Mouse (Mus musculus) adrenal gland, postnatal 14 days (tissue): ENCODE measurements around the gene D10Wsu102e. TPM values are rescaled to one million over a fixed set of nuclear protein-coding genes. Genes with fewer than 3 reads are reported as not detected.
A peak's percentile ranks its signal among the peaks of the same experiment; 100 is the strongest.
"Not testable (repeated sequence)": the region's sequence is repeated elsewhere in the genome, so short reads cannot be mapped to it uniquely, and the experiment has no call there.

ENCODE experiments used
- DNase-seq: peaks from one replicate; pipeline ENCODE4 v3.0.0; 2021; ENCODE audit warnings: mixed read lengths
- total RNA-seq: library from RNA; stranded (reverse); gene quantifications from 2 replicates; pipeline ENCODE4 v1.2.3, GENCODE M21; 2021

Gene D10Wsu102e
- total RNA-seq, 1 experiment from 2014 or later: 0.63 TPM

- DNase-seq: no peak
Measured at GRCm38 (mm10) chr10:83385330-83385910, 25.4 kb downstream of the D10Wsu102e start.

DNA sequence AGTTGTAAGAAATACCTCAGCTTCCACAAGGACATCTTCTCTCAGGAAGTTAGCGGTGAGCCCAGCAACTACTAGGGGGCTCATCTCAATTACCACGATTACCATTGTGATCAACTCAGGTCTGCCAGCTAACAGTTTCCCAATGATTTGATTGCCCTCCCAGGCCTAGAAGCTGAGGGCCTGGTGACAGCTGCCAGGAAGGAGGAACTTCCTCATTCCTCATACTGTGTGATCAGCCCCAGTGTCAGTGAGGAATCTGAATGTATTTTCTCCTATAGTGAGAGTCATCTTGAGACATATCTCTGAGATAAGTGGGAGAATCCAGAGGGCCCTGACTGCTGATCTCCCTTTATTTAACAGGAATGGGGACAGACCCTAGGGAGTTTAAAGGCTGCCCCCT lies 37.3 kb downstream of the D10Wsu102e start:
- DNase-seq: no peak

DNA sequence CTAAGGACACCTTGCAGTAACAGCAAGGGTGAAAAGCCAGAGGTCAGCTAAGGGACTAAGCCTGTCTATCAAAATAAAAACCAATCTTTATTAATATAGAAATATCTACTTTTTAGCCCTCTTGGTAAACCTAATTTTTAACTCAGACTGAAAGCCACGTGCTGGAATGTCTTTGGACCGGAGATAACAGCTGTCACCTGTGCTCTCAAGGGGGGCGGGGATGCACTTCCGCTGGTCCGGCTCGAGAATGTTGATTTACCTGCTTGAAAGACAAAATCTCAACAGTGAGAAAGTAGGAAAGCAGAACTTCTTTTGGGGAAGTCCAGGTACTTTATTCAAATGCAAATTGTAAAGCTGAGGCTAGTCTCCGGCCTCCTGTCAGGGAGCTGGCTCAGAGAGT lies 40.9 kb downstream of the D10Wsu102e start:
- not testable (repeated sequence) for DNase-seq

GRCm38 (mm10) chr10:83405031-83405430 lies 45.0 kb downstream of the D10Wsu102e start:
- peak; percentile 77 for DNase-seq

DNA sequence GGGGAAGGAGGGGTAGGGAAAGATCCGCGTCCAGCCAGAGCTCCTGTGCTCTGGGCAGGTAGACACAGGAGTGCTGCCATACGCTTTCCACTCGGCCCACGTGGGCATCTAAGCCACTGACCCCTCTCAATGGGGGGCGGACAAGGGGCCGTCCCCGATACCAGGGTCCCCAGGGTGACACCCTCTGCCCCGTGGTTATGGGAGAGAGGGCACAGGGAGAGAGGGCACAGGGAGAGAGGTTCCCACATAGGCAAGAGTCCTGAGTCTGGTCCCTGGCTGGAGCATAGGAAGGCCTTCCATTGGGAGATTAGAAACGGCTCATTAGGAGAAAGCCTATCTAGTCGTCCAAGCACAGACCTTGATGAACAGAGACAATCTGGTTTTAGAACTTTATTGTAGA lies 45.7 kb downstream of the D10Wsu102e start:
- DNase-seq: no peak

- DNase-seq: no peak
Measured at GRCm38 (mm10) chr10:83407141-83407540, 47.1 kb downstream of the D10Wsu102e start.

- DNase-seq: not testable (repeated sequence)
Measured at GRCm38 (mm10) chr10:83418466-83418865, 58.4 kb downstream of the D10Wsu102e start.

DNA sequence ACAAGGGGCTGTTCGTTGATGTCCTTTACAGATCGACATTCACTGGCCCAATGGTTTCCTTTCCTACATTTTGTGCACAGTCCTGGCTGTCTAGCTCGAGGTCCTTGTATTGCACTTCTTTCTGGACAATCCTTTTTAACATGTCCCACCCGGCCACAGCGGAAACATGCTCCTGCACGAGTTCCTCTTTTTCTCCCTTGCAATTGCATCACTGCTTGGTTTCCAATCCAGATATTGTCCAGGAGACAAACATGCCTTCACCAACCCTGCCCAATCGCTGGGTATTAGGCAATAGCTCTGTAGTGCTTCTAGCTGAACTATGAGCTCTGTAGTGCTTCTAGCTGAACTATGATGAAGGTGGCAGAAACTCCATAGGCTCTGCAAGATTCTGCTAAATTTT lies 88.6 kb downstream of the D10Wsu102e start:
- DNase-seq: no peak

DNA sequence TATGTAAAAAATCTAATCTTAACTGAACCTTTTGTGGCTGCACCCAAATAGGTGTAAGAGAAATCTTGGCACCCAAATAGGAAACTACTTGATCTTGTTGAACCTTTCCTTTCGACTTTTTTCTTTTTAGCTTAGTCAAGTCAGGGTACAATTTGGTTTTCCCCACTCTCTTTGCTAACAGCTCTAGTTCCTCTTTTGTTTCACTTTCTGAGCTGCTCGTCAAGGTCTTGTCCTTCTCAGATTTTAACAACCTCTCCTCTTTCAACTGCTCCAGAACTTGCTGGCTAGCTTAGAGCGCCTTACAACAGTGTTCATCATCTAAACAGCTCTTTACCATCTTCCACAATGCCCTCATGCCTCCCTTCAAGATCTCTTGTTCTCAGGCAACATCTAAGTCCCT lies 97.5 kb downstream of the D10Wsu102e start:
- no peak for DNase-seq

- no peak for DNase-seq
Measured at GRCm38 (mm10) chr10:83475226-83475625, 115.2 kb downstream of the D10Wsu102e start.

- no peak for DNase-seq
Measured at GRCm38 (mm10) chr10:83477286-83477685, 117.3 kb downstream of the D10Wsu102e start.

- no peak for DNase-seq
Measured at GRCm38 (mm10) chr10:83490506-83490905, 130.5 kb downstream of the D10Wsu102e start.

DNA sequence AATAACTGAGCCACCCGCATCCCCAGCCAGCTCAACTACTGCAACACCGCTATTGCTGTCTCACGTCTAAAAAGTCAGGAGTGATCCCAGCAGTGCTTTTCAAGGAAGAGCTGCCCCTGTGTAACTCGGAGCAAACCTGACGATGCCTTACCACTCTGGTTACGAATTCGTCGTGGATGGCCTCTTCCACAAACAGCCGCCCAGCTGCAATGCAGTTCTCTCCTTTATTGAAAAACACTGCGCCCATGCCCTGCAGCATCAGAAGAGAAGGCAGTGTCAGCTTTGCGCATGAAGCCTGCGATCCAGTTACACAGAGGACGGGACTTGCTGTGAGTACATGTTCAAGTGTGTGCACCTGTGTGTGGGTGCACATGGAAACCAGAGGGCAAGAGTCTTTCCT lies 137.3 kb downstream of the D10Wsu102e start:
- no peak for DNase-seq

GRCm38 (mm10) chr10:83508962-83509660 lies 149.1 kb downstream of the D10Wsu102e start:
- DNase-seq: peak; percentile 11

GRCm38 (mm10) chr10:83511304-83511703 lies 151.3 kb downstream of the D10Wsu102e start:
- no peak for DNase-seq

DNA sequence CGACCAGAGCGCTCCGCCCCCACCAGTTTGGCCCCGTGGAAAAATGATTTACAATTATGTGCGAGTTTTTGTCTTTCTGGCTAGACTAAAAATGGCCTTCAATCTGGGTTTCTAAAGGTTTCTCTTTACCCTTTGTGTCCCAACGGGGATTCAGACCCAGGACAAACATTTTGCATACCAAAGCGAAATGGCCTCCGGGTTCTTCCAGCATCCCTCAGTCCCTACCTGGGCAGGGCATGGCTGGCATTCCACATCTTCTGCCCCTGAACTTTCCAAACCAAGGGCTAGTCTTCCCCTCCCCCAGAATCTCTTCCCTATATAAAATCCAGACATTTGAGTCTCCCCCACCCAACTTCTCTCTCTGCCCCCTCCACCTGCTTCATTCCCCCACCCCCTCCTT lies 153.7 kb downstream of the D10Wsu102e start:
- DNase-seq: no peak

GRCm38 (mm10) chr10:83520990-83521389 lies 161.0 kb downstream of the D10Wsu102e start:
- no peak for DNase-seq

DNA sequence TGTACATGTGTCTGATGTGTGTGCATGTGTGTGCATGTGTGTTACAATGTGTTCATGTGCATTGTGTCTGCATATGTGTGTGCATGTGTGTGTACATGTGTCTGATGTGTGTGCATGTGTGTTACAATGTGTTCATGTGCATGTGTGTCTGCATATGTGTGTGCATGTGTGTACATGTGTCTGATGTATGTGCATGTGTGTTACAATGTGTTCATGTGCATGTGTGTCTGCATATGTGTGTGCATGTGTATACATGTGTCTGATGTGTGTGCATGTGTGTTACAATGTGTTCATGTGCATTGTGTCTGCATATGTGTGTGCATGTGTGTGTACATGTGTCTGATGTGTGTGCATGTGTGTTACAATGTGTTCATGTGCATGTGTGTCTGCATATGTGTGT lies 164.2 kb downstream of the D10Wsu102e start:
- DNase-seq: not testable (repeated sequence)

GRCm38 (mm10) chr10:83530384-83530967 lies 170.5 kb downstream of the D10Wsu102e start:
- DNase-seq: no peak

GRCm38 (mm10) chr10:83533258-83533909 lies 173.4 kb downstream of the D10Wsu102e start:
- peak; percentile 84 for DNase-seq

DNA sequence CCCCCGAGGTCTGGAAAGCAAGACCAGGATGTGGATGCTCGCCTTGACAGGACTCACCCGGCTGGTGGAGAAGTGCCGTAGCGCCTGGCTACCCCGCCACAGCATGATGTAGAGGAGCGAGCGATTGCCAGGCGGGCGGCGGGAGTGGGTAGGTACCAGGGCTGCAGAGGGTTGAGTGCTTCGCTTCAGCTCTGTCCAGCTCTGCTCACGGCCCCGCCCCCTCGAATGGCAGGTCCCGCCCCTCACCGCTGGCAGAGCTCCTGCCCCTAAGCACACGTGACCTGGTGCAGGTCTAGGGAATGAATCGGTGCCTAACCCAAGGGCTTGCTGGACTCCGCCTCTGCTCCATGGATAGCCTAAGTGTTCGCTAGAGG lies 173.9 kb downstream of the D10Wsu102e start, which contains the start of gene Aldh1l2:
Aldh1l2 (minus strand) TSS at position 231 of the 374 bp plus-strand sequence.
- DNase-seq: peak; percentile 89

DNA sequence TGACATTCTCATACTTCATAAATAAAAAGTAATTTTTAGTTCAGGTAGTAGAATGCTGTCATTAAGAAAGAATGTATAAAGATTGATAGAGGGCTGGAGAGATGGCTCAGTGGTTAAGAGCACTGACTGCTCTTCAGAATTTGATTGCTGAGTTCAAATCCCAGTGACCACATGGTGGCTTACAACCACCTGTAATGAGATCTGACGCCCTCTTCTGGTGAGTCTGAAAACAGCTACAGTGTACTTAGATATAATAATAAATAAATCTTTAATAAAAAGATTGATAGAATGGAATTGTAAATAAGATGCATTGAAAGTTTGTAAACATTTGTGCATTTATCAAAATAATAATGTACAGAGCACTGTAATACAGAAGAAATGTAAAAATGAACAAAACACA lies 176.4 kb downstream of the D10Wsu102e start:
- DNase-seq: no peak
